ENCODE assay signal across 8 mouse cellular contexts in genomic region chr4:116074861-116075620, GRCm38 (mm10). TPM values are rescaled to one million over a fixed set of nuclear protein-coding genes. Genes with fewer than 3 reads are reported as not detected.
DNase-seq lines count a peak whose midpoint lies in the region; ATAC-seq lines count a peak whose summit lies in the region.

Uqcrh (minus strand) TSS chr4:116075071.
Lrrc41 (plus strand) TSS chr4:116075269.

- peak within 1 kb of the TSS; percentile 97 for H3K27ac ChIP-seq in lung, embryonic 16.5 days (ENCODE audit: low read length)

- peaks cover 3% of the 10 kb centered on the region; the same call in 1 of the 2 replicates for H3K36me3 ChIP-seq in lung, embryonic 16.5 days (ENCODE audit: control insufficient read depth, insufficient read depth, low read length)

- DNase-seq in MEL-GATA-1-ER (ENCODE audit: extremely low read depth, low read depth), result peak; percentile 94
- DNase-seq in cerebellum, adult 8-10 months, result peak; percentile 96
- DNase-seq in forelimb bud, embryonic 11.5 days (ENCODE audit: low read depth, low spot score), result peak; percentile 97
- DNase-seq in layer of hippocampus, adult 9-10 months (ENCODE audit: low spot score), result peak; percentile 98
- DNase-seq in ovary, postnatal 10 days (ENCODE audit: low spot score), result peak; percentile 59
- peak; percentile 92 to 94 for DNase-seq in thymus, postnatal 10 days (ENCODE audit: low spot score in 2 of 2)

- peaks cover 22% of the 10 kb centered on the region for H3K4me1 ChIP-seq in lung, embryonic 16.5 days (replicated peaks; ENCODE audit: control insufficient read depth, insufficient read depth, low read length)

- peak within 1 kb of the TSS; percentile 77 for H3K4me2 ChIP-seq in lung, embryonic 16.5 days (ENCODE audit: low read depth, low read length)

- peak within 1 kb of the TSS; percentile 100 for H3K4me3 ChIP-seq in lung, embryonic 16.5 days (ENCODE audit: low read length)

- under 1% methylated on average over 55 of the region's 55 CpGs for WGBS in lung, embryonic 16.5 days

- no peaks in the 10 kb centered on the region for H3K9me3 ChIP-seq in lung, embryonic 16.5 days (ENCODE audit: control insufficient read depth, low read length)

- H3K27me3 ChIP-seq in lung, embryonic 16.5 days (ENCODE audit: control insufficient read depth, insufficient read depth, low read depth, low read length), result no peaks in the 10 kb centered on the region

- peak; percentile 87 to 89 for ATAC-seq in hematopoietic stem cell, adult 5-6 weeks (replicated peaks in 1 of 2; ENCODE audit: insufficient read depth in 1 of 2, low FRiP score in 2 of 2, low TSS enrichment in 1 of 2, low read depth in 1 of 2, poor library complexity in 2 of 2, severe bottlenecking in 2 of 2)
- ATAC-seq in lung, embryonic 16.5 days (ENCODE audit: low read depth), result peak; percentile 95

- H3K9ac ChIP-seq in lung, embryonic 16.5 days (ENCODE audit: low read length), result peak within 1 kb of the TSS; percentile 99

RNA-seq across cellular contexts. Expression of gene Uqcrh, which starts in this region (rescaled TPM):
- total RNA-seq in hematopoietic stem cell, adult 5-6 weeks (2017), result 259 and 445 TPM in 2 replicates
- polyA plus RNA-seq in lung, embryonic 16.5 days (2015; fragmentation: Nextera tagmentation; extraction: Ambion mirVana), result 487 and 499 TPM in 2 replicates

RNA-seq across cellular contexts. Expression of gene Lrrc41, which starts in this region (rescaled TPM):
- total RNA-seq in hematopoietic stem cell, adult 5-6 weeks (2017), result 11.8 and 20.5 TPM in 2 replicates
- 68.9 and 70.9 TPM in 2 replicates for polyA plus RNA-seq in lung, embryonic 16.5 days (2015; fragmentation: Nextera tagmentation; extraction: Ambion mirVana)

Comparison
In these comparisons a context has a peak if more than half of its experiments do, and no peak if none do; other contexts are left out.
1. Peak in every context shown above with its lines: DNase-seq, ATAC-seq, H3K4me3 ChIP-seq and H3K27ac ChIP-seq.